Mouse (Mus musculus): ENCODE measurements around the gene Map2k5.

Gene Map2k5

GRCm38 (mm10) chr9:63182306-63182960, 195.3 kb downstream of the Map2k5 start:
- DNase-seq, result no peak

- no peak for DNase-seq
These were observed 196.1 kb downstream of the Map2k5 start for GRCm38 (mm10) chr9:63181337-63182178.

- DNase-seq, result no peak
These were observed 199.4 kb downstream of the Map2k5 start for GRCm38 (mm10) chr9:63178296-63178695.

- DNase-seq, result no peak
These were observed 203.5 kb downstream of the Map2k5 start for GRCm38 (mm10) chr9:63174001-63174721.

- no peak for DNase-seq
These were observed 205.8 kb downstream of the Map2k5 start for GRCm38 (mm10) chr9:63171951-63172350.

- DNase-seq, result no peak
These were observed 208.6 kb downstream of the Map2k5 start for GRCm38 (mm10) chr9:63169127-63169526.

GRCm38 (mm10) chr9:63165070-63165469, 212.6 kb downstream of the Map2k5 start:
- DNase-seq, result no peak

- DNase-seq, result no peak
These were observed 213.9 kb downstream of the Map2k5 start for GRCm38 (mm10) chr9:63163756-63164155.

GRCm38 (mm10) chr9:63151949-63152348, 225.8 kb downstream of the Map2k5 start:
- DNase-seq, result no peak

- peak; percentile 31 to 57 for DNase-seq
These were observed 226.4 kb downstream of the Map2k5 start for GRCm38 (mm10) chr9:63151072-63151870.

- DNase-seq, result no peak
These were observed 227.5 kb downstream of the Map2k5 start for GRCm38 (mm10) chr9:63150086-63150800.

GRCm38 (mm10) chr9:63149372-63149766, 228.3 kb downstream of the Map2k5 start:
- no peak for DNase-seq

GRCm38 (mm10) chr9:63148410-63149371, 229.0 kb downstream of the Map2k5 start, which contains the start of gene Skor1:
Skor1 (minus strand) TSS chr9:63148961.
- no peak for DNase-seq

- DNase-seq, result no peak
These were observed 229.8 kb downstream of the Map2k5 start for GRCm38 (mm10) chr9:63147786-63148409.

- DNase-seq, result no peak
These were observed 230.4 kb downstream of the Map2k5 start for GRCm38 (mm10) chr9:63147296-63147695.

GRCm38 (mm10) chr9:63146856-63147274, 230.8 kb downstream of the Map2k5 start:
- no peak for DNase-seq

GRCm38 (mm10) chr9:63146126-63146855, 231.4 kb downstream of the Map2k5 start:
- DNase-seq, result no peak

GRCm38 (mm10) chr9:63145249-63146125, 232.2 kb downstream of the Map2k5 start:
- DNase-seq, result no peak
